ENCODE assay signal across 18 mouse cellular contexts in the genomic region with DNA sequence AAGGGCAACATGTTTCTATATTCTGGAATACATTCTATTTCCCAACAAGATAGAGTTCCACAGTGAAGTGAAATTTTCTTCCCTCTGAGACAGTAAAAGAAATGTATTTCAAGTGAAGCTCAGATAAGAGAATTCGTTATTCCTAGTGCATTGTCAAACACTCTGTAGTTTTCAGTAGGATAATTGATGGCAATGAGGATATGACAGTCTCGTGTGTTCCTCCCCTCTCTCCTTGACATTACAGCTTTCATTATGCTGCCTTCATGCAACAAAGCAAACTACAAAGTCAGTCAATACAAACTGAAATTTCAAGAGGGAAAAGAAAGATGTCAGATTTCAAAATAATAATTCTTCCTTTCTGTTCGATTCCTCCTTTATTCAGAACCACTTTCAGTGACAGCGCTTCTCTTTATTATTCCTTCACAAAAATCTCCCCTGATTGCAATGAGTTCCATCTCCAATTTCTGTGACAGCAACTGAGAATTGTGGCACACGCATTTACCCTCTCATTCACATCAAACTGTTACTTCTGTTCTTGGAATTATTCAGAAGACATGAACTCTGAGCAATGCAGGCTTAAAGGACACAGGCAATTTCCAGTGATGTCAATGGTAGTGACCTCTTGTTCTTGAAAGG.
"Had no signal": no experiment of that assay in that cellular context is flagged by ENCODE, and none has a peak within 500 bp of the region (broad histone marks: within the 10 kb centered on the region; RNA-seq: fewer than 3 reads in every experiment).

No protein-coding gene starts in this region.

- H3K9ac ChIP-seq: lung, embryonic 14.5 days; midbrain, embryonic 13.5 days; neural tube, embryonic 13.5 days; neural tube, embryonic 15.5 days had no signal

- DNase-seq: lung, adult 18-20 months; lung, embryonic 14.5 days; lung, postnatal 10 days; lung, postnatal 4 days; retina, postnatal 1 day; right cerebral cortex, adult 18-20 months; right cerebral cortex, postnatal 25 days; right cerebral cortex, postnatal 4 days; spleen, adult 18-20 months; thymus, adult 18-20 months; thymus, postnatal 14 days; thymus, postnatal 36 days had no signal

- ATAC-seq: midbrain, embryonic 13.5 days; midbrain, embryonic 16.5 days had no signal

- H3K4me3 ChIP-seq: midbrain, embryonic 13.5 days; myocyte; neural tube, embryonic 13.5 days; neural tube, embryonic 15.5 days had no signal

- H3K4me1 ChIP-seq: midbrain, embryonic 13.5 days; neural tube, embryonic 13.5 days; neural tube, embryonic 15.5 days had no signal

- H3K4me2 ChIP-seq: lung, embryonic 14.5 days; midbrain, embryonic 11.5 days; midbrain, embryonic 13.5 days; neural tube, embryonic 13.5 days; neural tube, embryonic 15.5 days had no signal

- H3K27ac ChIP-seq: midbrain, embryonic 13.5 days; neural tube, embryonic 13.5 days; neural tube, embryonic 15.5 days had no signal

- H3K36me3 ChIP-seq: midbrain, embryonic 13.5 days; neural tube, embryonic 13.5 days; neural tube, embryonic 15.5 days had no signal

- H3K9me3 ChIP-seq: neural tube, embryonic 15.5 days had no signal

- H3K27me3 ChIP-seq: midbrain, embryonic 13.5 days; neural tube, embryonic 13.5 days; neural tube, embryonic 15.5 days had no signal
